Mouse (Mus musculus): Measurements from ENCODE around the gene Gnaq. TPM values are rescaled to one million over a fixed set of nuclear protein-coding genes. Genes with fewer than 3 reads are reported as not detected.
"Not testable (repeated sequence)": the region's sequence is repeated elsewhere in the genome, so short reads cannot be mapped to it uniquely, and the experiment has no call there.

Gene Gnaq
- polyA plus RNA-seq, 1 experiment: 34.0 TPM

GRCm38 (mm10) chr19:16260973-16261372 lies 128.3 kb downstream of the Gnaq start:
- DNase-seq: no peak
- Histone ChIP-seq H3K4me3 (replicated peaks; ENCODE audit: extremely low read depth, low read depth, low read length) (no peak overlapping the region), H3K4me1 (ENCODE audit: control insufficient read depth, insufficient read depth, low read length) (peaks cover 36% of the 10 kb centered on the region)
- WGBS: 47% methylated on average over 1 of the region's 1 CpGs
- TF ChIP-seq POLR2A (IDR thresholded peaks at IDR 0.05; ENCODE audit: borderline replicate concordance, extremely low read depth, low read depth, low read length): no peak
- TF ChIP-seq CTCF (IDR thresholded peaks at IDR 0.05; ENCODE audit: insufficient read depth, low read length): no peak

- no peak for DNase-seq
- TF ChIP-seq POLR2A (IDR thresholded peaks at IDR 0.05; ENCODE audit: borderline replicate concordance, extremely low read depth, low read depth, low read length): no peak
- TF ChIP-seq CTCF (IDR thresholded peaks at IDR 0.05; ENCODE audit: insufficient read depth, low read length): no peak
Measured at GRCm38 (mm10) chr19:16261631-16262030, 129.0 kb downstream of the Gnaq start.

GRCm38 (mm10) chr19:16262340-16262739 lies 129.7 kb downstream of the Gnaq start:
- 89% methylated on average over 4 of the region's 4 CpGs for WGBS
- DNase-seq: no peak
- Histone ChIP-seq H3K4me3 (replicated peaks; ENCODE audit: extremely low read depth, low read depth, low read length) (no peak overlapping the region), H3K4me1 (ENCODE audit: control insufficient read depth, insufficient read depth, low read length) (peaks cover 33% of the 10 kb centered on the region)
- TF ChIP-seq CTCF (IDR thresholded peaks at IDR 0.05; ENCODE audit: insufficient read depth, low read length): no peak
- TF ChIP-seq POLR2A (IDR thresholded peaks at IDR 0.05; ENCODE audit: borderline replicate concordance, extremely low read depth, low read depth, low read length): no peak

More at GRCm38 (mm10) chr19:16261631-16262030, 129.0 kb downstream of the Gnaq start:
- Histone ChIP-seq H3K4me1 (ENCODE audit: control insufficient read depth, insufficient read depth, low read length) (peaks cover 36% of the 10 kb centered on the region), H3K4me3 (replicated peaks; ENCODE audit: extremely low read depth, low read depth, low read length) (no peak overlapping the region)
- WGBS: 57% methylated on average over 6 of the region's 6 CpGs

- not testable (repeated sequence) for H3K4me1 ChIP-seq (ENCODE audit: control insufficient read depth, insufficient read depth, low read length); H3K4me3 ChIP-seq (replicated peaks; ENCODE audit: extremely low read depth, low read depth, low read length); DNase-seq
- 91% methylated on average over 11 of the region's 16 CpGs for WGBS
Measured at GRCm38 (mm10) chr19:16267362-16267761, 134.7 kb downstream of the Gnaq start.

- DNase-seq: no peak
- WGBS: 81% methylated on average over 6 of the region's 6 CpGs
- no peak for TF ChIP-seq POLR2A (IDR thresholded peaks at IDR 0.05; ENCODE audit: borderline replicate concordance, extremely low read depth, low read depth, low read length)
- TF ChIP-seq CTCF (IDR thresholded peaks at IDR 0.05; ENCODE audit: insufficient read depth, low read length): no peak
- Histone ChIP-seq H3K4me3 (replicated peaks; ENCODE audit: extremely low read depth, low read depth, low read length) (no peak overlapping the region), H3K4me1 (ENCODE audit: control insufficient read depth, insufficient read depth, low read length) (peaks cover 13% of the 10 kb centered on the region)
Measured at GRCm38 (mm10) chr19:16270236-16270635, 137.6 kb downstream of the Gnaq start.

- 94% methylated on average over 1 of the region's 1 CpGs for WGBS
- peaks cover 13% of the 10 kb centered on the region for H3K4me1 ChIP-seq (ENCODE audit: control insufficient read depth, insufficient read depth, low read length)
- DNase-seq: no peak
- no peak overlapping the region for H3K4me3 ChIP-seq (replicated peaks; ENCODE audit: extremely low read depth, low read depth, low read length)
- no peak for TF ChIP-seq CTCF (IDR thresholded peaks at IDR 0.05; ENCODE audit: insufficient read depth, low read length)
- no peak for TF ChIP-seq POLR2A (IDR thresholded peaks at IDR 0.05; ENCODE audit: borderline replicate concordance, extremely low read depth, low read depth, low read length)
Measured at GRCm38 (mm10) chr19:16271002-16271401, 138.4 kb downstream of the Gnaq start.

GRCm38 (mm10) chr19:16273021-16273420 lies 140.4 kb downstream of the Gnaq start:
- 56% methylated on average over 4 of the region's 4 CpGs for WGBS
- no peak for DNase-seq
- H3K4me1 ChIP-seq (ENCODE audit: control insufficient read depth, insufficient read depth, low read length): peaks cover 13% of the 10 kb centered on the region

GRCm38 (mm10) chr19:16280231-16280630 lies 147.6 kb downstream of the Gnaq start:
- 77% methylated on average over 4 of the region's 4 CpGs for WGBS

More at GRCm38 (mm10) chr19:16273021-16273420, 140.4 kb downstream of the Gnaq start:
- no peak overlapping the region for H3K4me3 ChIP-seq (replicated peaks; ENCODE audit: extremely low read depth, low read depth, low read length)
- TF ChIP-seq CTCF (IDR thresholded peaks at IDR 0.05; ENCODE audit: insufficient read depth, low read length) (no peak), POLR2A (IDR thresholded peaks at IDR 0.05; ENCODE audit: borderline replicate concordance, extremely low read depth, low read depth, low read length) (no peak)

GRCm38 (mm10) chr19:16285051-16286028 lies 152.7 kb downstream of the Gnaq start:
- H3K4me3 ChIP-seq (replicated peaks; ENCODE audit: extremely low read depth, low read depth, low read length): no peak overlapping the region
- DNase-seq: no peak
- WGBS: 70% methylated on average over 11 of the region's 11 CpGs
- no peak for TF ChIP-seq POLR2A (IDR thresholded peaks at IDR 0.05; ENCODE audit: borderline replicate concordance, extremely low read depth, low read depth, low read length)
- no peak for TF ChIP-seq CTCF (IDR thresholded peaks at IDR 0.05; ENCODE audit: insufficient read depth, low read length)
- H3K4me1 ChIP-seq (ENCODE audit: control insufficient read depth, insufficient read depth, low read length): peaks cover 30% of the 10 kb centered on the region

More at GRCm38 (mm10) chr19:16280231-16280630, 147.6 kb downstream of the Gnaq start:
- H3K4me1 ChIP-seq (ENCODE audit: control insufficient read depth, insufficient read depth, low read length): peaks cover 11% of the 10 kb centered on the region
- no peak for DNase-seq
- TF ChIP-seq POLR2A (IDR thresholded peaks at IDR 0.05; ENCODE audit: borderline replicate concordance, extremely low read depth, low read depth, low read length) (no peak), CTCF (IDR thresholded peaks at IDR 0.05; ENCODE audit: insufficient read depth, low read length) (no peak)
- no peak overlapping the region for H3K4me3 ChIP-seq (replicated peaks; ENCODE audit: extremely low read depth, low read depth, low read length)

Measured in lung, adult 2 months (tissue).